Mouse (Mus musculus): ENCODE data around the gene Foxo1. TPM values are rescaled to one million over a fixed set of nuclear protein-coding genes. Genes with fewer than 3 reads are reported as not detected.

Gene Foxo1
- total and polyA plus RNA-seq, 2 experiments from 2014 or later, result 3.6 to 4.7 TPM

DNA sequence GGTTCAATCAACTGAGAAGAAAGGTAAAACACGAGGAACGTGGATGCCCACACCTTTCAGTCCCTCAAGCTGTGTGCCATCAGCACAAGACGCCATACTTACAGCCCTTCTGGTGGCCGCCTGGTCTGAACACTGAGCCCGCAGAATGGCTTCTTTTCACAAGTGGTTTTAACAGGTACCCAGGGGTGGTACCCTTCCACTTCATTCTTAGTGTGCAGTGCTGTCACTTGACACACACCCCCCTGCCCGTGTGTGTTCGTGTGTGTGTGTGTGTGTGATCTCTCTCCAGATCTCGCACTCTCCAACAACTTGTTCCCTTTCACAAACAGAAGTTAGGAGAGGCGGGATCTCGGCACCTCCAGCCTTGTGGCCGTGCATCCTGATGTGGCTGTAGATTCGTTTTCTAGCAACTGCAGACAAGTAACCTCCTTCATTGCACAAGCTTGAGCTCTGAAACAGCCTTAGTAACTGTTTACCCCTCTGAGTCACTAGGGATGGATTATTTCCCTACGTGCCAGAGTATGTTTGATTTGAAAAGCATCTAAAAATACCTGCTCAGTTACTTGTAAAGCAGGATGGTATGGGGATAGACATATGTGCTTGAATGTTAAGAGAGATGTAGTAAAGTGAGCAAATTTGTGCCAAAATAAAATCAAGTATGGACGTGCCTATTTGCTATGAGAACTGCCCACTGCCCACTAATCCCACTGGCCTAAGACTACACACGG is 29.3 kb downstream of the Foxo1 start:
- Histone ChIP-seq H3K9ac (replicated peaks; ENCODE audit: low read depth, low read length) (no peak overlapping the region), H3K4me2 (ENCODE audit: low read depth, low read length) (no peak overlapping the region), H3K36me3 (replicated peaks; ENCODE audit: control insufficient read depth, insufficient read depth, low read length) (no peaks in the 10 kb centered on the region), H3K4me1 (ENCODE audit: control insufficient read depth, insufficient read depth) (peaks cover 28% of the 10 kb centered on the region), H3K27ac (ENCODE audit: low read depth) (no peak overlapping the region), H3K4me3 (ENCODE audit: low read depth, low read length) (no peak overlapping the region), H3K27me3 (ENCODE audit: control insufficient read depth, insufficient read depth, low read length) (no peaks in the 10 kb centered on the region), H3K9me3 (replicated peaks; ENCODE audit: control insufficient read depth, low read length) (no peaks in the 10 kb centered on the region)
- ATAC-seq (ENCODE audit: insufficient read depth, low read depth) (no peak), DNase-seq (ENCODE audit: low spot score) (no peak)
- WGBS, result 65% methylated on average over 15 of the region's 15 CpGs
- no peak for TF ChIP-seq CTCF (IDR thresholded peaks at IDR 0.05; ENCODE audit: low read depth)
- TF ChIP-seq EP300 (IDR thresholded peaks at IDR 0.05; ENCODE audit: low read depth), result no peak

DNA sequence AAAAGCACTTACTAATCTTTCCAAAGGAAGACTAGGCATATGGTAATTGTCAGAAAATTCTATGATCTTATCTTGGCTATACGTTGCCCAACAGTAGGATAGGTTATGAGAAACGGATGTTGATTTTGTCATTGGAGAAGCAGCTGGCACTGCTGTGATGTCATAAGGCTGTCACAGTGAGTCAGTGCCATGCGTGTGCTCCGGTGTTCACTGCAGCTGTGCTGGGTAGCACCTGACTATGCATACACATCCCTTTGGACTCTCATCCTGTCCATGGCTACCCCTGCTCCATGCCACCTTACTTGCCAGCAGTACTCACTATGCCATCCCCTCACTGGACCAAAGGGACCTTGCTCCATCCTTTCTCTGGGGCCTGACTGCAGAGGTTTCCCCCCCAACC is 30.5 kb downstream of the Foxo1 start:
- WGBS, result 68% methylated on average over 4 of the region's 4 CpGs
- Histone ChIP-seq H3K4me2 (ENCODE audit: low read depth, low read length) (no peak overlapping the region), H3K27ac (ENCODE audit: low read depth) (no peak overlapping the region), H3K27me3 (ENCODE audit: control insufficient read depth, insufficient read depth, low read length) (no peaks in the 10 kb centered on the region), H3K9ac (replicated peaks; ENCODE audit: low read depth, low read length) (no peak overlapping the region), H3K4me3 (ENCODE audit: low read depth, low read length) (no peak overlapping the region), H3K9me3 (replicated peaks; ENCODE audit: control insufficient read depth, low read length) (no peaks in the 10 kb centered on the region), H3K36me3 (replicated peaks; ENCODE audit: control insufficient read depth, insufficient read depth, low read length) (no peaks in the 10 kb centered on the region), H3K4me1 (ENCODE audit: control insufficient read depth, insufficient read depth) (peaks cover 21% of the 10 kb centered on the region)
- TF ChIP-seq EP300 (IDR thresholded peaks at IDR 0.05; ENCODE audit: low read depth) (no peak), CTCF (IDR thresholded peaks at IDR 0.05; ENCODE audit: low read depth) (no peak)
- ATAC-seq (ENCODE audit: insufficient read depth, low read depth) (no peak), DNase-seq (ENCODE audit: low spot score) (no peak)

DNA sequence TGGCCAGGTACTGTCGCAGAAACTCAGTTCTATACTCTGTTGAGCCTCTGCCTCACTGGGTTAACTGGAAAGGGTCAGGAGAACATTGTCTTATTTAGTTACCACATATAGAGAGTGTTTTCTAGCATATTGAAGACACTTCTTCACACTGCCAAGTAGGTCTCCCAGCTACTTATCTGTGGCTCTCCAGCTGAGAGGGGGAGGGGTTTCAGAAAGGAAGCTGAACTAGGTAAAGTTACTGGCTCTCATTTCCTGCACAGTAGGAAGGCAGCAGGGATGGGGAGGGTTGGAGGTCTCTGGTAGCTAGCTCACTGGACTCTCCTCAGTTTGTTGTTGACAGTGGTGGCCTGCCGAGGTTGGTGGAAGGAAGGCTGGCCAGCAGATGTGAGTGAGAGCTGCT is 31.2 kb downstream of the Foxo1 start:
- 35% methylated on average over 2 of the region's 2 CpGs for WGBS
- no peak overlapping the region; the same call in 1 of the 2 replicates for H3K27ac ChIP-seq (ENCODE audit: low read depth)
- peaks cover 21% of the 10 kb centered on the region for H3K4me1 ChIP-seq (ENCODE audit: control insufficient read depth, insufficient read depth)
- H3K9ac ChIP-seq (replicated peaks; ENCODE audit: low read depth, low read length), result no peak overlapping the region
- DNase-seq (ENCODE audit: low spot score) (no peak), ATAC-seq (ENCODE audit: insufficient read depth, low read depth) (peak; percentile 36; the same call in 1 of the 2 replicates)
- no peaks in the 10 kb centered on the region for H3K9me3 ChIP-seq (replicated peaks; ENCODE audit: control insufficient read depth, low read length)
- no peak for TF ChIP-seq CTCF (IDR thresholded peaks at IDR 0.05; ENCODE audit: low read depth)
- no peak for TF ChIP-seq EP300 (IDR thresholded peaks at IDR 0.05; ENCODE audit: low read depth)
- H3K4me2 ChIP-seq (ENCODE audit: low read depth, low read length), result no peak overlapping the region; the same call in 1 of the 2 replicates
- no peak overlapping the region for H3K4me3 ChIP-seq (ENCODE audit: low read depth, low read length)
- no peaks in the 10 kb centered on the region for H3K27me3 ChIP-seq (ENCODE audit: control insufficient read depth, insufficient read depth, low read length)
- H3K36me3 ChIP-seq (replicated peaks; ENCODE audit: control insufficient read depth, insufficient read depth, low read length), result no peaks in the 10 kb centered on the region

DNA sequence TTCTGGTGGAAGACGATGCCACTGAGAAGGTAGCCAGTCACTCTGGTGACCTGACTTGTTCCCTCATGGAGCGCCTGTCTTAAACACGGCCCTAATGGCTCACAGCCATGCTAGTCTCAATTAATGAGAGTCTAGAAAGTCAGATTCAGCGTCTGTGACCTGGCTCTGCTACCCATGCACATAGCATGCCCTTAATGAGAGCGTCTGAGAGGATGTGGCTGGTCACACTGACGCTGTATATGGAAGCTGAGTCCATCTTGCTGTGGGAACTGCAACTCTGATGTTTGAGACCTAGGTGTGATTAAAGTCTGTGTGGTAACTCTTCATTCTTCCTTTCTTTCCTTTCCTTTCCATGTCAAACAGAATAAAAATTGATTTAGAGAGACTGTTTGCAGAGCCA is 32.4 kb downstream of the Foxo1 start:
- ATAC-seq (ENCODE audit: insufficient read depth, low read depth) (no peak), DNase-seq (ENCODE audit: low spot score) (no peak)
- no peaks in the 10 kb centered on the region for H3K9me3 ChIP-seq (replicated peaks; ENCODE audit: control insufficient read depth, low read length)
- H3K4me3 ChIP-seq (ENCODE audit: low read depth, low read length), result no peak overlapping the region
- no peak overlapping the region for H3K4me2 ChIP-seq (ENCODE audit: low read depth, low read length)
- H3K9ac ChIP-seq (replicated peaks; ENCODE audit: low read depth, low read length), result no peak overlapping the region
- no peak overlapping the region for H3K27ac ChIP-seq (ENCODE audit: low read depth)
- TF ChIP-seq EP300 (IDR thresholded peaks at IDR 0.05; ENCODE audit: low read depth) (no peak), CTCF (IDR thresholded peaks at IDR 0.05; ENCODE audit: low read depth) (no peak)
- WGBS, result 74% methylated on average over 6 of the region's 6 CpGs
- no peaks in the 10 kb centered on the region for H3K27me3 ChIP-seq (ENCODE audit: control insufficient read depth, insufficient read depth, low read length)
- peaks cover 21% of the 10 kb centered on the region for H3K4me1 ChIP-seq (ENCODE audit: control insufficient read depth, insufficient read depth)
- no peaks in the 10 kb centered on the region for H3K36me3 ChIP-seq (replicated peaks; ENCODE audit: control insufficient read depth, insufficient read depth, low read length)

DNA sequence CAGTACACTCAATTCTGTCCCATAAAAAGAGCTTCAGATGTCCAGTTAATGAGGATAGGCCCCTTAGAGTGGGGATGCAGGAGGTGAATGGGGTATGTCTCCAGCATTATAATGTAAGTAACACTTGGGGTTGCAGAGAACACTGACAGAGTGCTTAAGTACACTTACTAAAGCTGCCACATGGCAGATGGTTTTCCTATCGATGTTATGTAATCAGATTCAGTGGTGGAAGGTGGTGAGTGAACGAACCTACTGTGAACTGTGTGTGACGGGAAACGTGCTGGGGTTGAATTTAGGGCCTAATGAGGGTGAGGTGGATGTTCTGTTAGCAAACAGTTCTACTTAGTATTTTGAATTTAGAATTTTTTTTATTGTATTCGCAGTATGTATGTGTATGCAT is 35.2 kb downstream of the Foxo1 start:
- H3K27ac ChIP-seq (ENCODE audit: low read depth), result no peak overlapping the region
- H3K27me3 ChIP-seq (ENCODE audit: control insufficient read depth, insufficient read depth, low read length), result no peaks in the 10 kb centered on the region
- WGBS, result 68% methylated on average over 5 of the region's 5 CpGs
- no peak overlapping the region for H3K4me3 ChIP-seq (ENCODE audit: low read depth, low read length)
- no peak overlapping the region for H3K9ac ChIP-seq (replicated peaks; ENCODE audit: low read depth, low read length)
- no peak overlapping the region for H3K4me2 ChIP-seq (ENCODE audit: low read depth, low read length)
- TF ChIP-seq EP300 (IDR thresholded peaks at IDR 0.05; ENCODE audit: low read depth) (no peak), CTCF (IDR thresholded peaks at IDR 0.05; ENCODE audit: low read depth) (no peak)
- H3K4me1 ChIP-seq (ENCODE audit: control insufficient read depth, insufficient read depth), result peaks cover 24% of the 10 kb centered on the region
- no peaks in the 10 kb centered on the region for H3K36me3 ChIP-seq (replicated peaks; ENCODE audit: control insufficient read depth, insufficient read depth, low read length)
- DNase-seq (ENCODE audit: low spot score) (no peak), ATAC-seq (ENCODE audit: insufficient read depth, low read depth) (no peak)
- H3K9me3 ChIP-seq (replicated peaks; ENCODE audit: control insufficient read depth, low read length), result no peaks in the 10 kb centered on the region
